ENCODE assay signal across 12 mouse cellular contexts in the genomic region with DNA sequence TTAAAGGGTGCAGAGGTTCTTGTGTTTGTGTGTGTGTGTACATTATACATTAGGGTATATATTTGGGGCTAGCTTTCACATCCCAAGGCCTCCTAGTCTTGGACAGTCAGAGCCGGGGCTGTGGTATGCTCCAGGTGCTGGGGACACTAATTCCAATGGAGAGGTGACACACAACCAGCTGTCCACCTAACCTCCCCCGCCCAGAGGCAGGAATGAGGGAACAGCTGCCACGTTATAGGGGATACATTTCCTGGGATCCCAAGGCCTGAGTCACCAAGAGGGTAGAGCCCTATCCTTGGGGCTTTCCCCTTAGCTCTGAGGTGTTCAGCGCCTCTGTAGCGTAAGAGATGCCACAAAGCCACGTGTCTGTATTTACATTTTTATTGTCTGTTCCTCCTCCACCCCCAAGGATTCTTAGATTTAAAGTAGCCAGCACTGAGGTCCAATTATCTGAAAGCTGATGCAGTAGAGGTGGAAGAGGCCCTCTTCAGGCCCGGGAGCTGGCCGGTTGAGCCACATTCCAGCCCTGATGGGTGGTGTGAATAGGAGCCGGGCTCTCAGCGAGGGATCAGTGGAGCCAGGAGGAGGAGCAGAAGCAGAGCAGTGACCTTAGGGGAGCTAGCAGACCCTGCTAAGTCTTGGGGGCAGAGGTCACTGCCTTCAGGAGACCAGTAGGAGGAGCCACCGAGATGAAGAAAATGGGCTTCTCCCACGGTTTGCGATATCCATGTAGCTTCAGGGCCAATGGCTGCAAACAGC. TPM values are rescaled to one million over a fixed set of nuclear protein-coding genes. Genes with fewer than 3 reads are reported as not detected.
DNase-seq lines count a peak whose midpoint lies in the region; ATAC-seq lines count a peak whose summit lies in the region.
"Had no signal": no experiment of that assay in that cellular context is flagged by ENCODE, and none has a peak within 500 bp of the region (broad histone marks: within the 10 kb centered on the region; RNA-seq: fewer than 3 reads in every experiment).

No protein-coding gene starts in this region.

- peak; percentile 49 for DNase-seq in forebrain, embryonic 11.5 days (ENCODE audit: low spot score)
- peak; percentile 72 for DNase-seq in embryo, embryonic 9.5 days (ENCODE audit: extremely low spot score)
- peak; percentile 59 for DNase-seq in kidney, postnatal 14 days
- DNase-seq in lung, postnatal 36 days: peak; percentile 84
- DNase-seq in layer of hippocampus, adult 8-10 months (ENCODE audit: low spot score in 2 of 2): no peak
- no peak for DNase-seq in frontal cortex, postnatal 14 days (ENCODE audit: low spot score in 2 of 2)
- DNase-seq: B cell, adult 2 months; gastrocnemius, postnatal 10 days; spleen, adult 18-20 months had no signal

- H3K9ac ChIP-seq in forebrain, embryonic 11.5 days (ENCODE audit: low read length): no peak overlapping the region; the same call in 1 of the 2 replicates
- no peak overlapping the region for H3K9ac ChIP-seq in forebrain, embryonic 12.5 days

- peaks cover 15% of the 10 kb centered on the region; the same call in 1 of the 2 replicates for H3K4me1 ChIP-seq in forebrain, embryonic 11.5 days (replicated peaks; ENCODE audit: control insufficient read depth, insufficient read depth, low read length)
- peaks cover 13% of the 10 kb centered on the region for H3K4me1 ChIP-seq in forebrain, embryonic 12.5 days

- H3K36me3 ChIP-seq in forebrain, embryonic 11.5 days (ENCODE audit: control insufficient read depth, insufficient read depth, low read length): no peaks in the 10 kb centered on the region
- no peaks in the 10 kb centered on the region for H3K36me3 ChIP-seq in forebrain, embryonic 12.5 days (replicated peaks)

- no peaks in the 10 kb centered on the region for H3K9me3 ChIP-seq in forebrain, embryonic 11.5 days (ENCODE audit: control insufficient read depth, low read length)
- H3K9me3 ChIP-seq in forebrain, embryonic 12.5 days: no peaks in the 10 kb centered on the region

- 16% methylated on average over 13 of the region's 13 CpGs for WGBS in forebrain, embryonic 11.5 days
- 19% methylated on average over 13 of the region's 13 CpGs for WGBS in forebrain, embryonic 12.5 days

- ATAC-seq in forebrain, embryonic 11.5 days (replicated peaks; ENCODE audit: low FRiP score): no peak
- no peak for ATAC-seq in forebrain, embryonic 12.5 days (ENCODE audit: low FRiP score)
- no peak for ATAC-seq in megakaryocyte-erythroid progenitor cell, adult 5-6 weeks (replicated peaks; ENCODE audit: low FRiP score, low TSS enrichment, poor library complexity, severe bottlenecking)

- no peak overlapping the region for H3K4me2 ChIP-seq in forebrain, embryonic 11.5 days (ENCODE audit: low read depth, low read length, severe bottlenecking)
- no peak overlapping the region for H3K4me2 ChIP-seq in forebrain, embryonic 12.5 days

- H3K27me3 ChIP-seq in forebrain, embryonic 11.5 days (ENCODE audit: control insufficient read depth, insufficient read depth, low read length): peaks cover 5% of the 10 kb centered on the region
- H3K27me3 ChIP-seq in forebrain, embryonic 12.5 days: peaks cover 43% of the 10 kb centered on the region

- H3K4me3 ChIP-seq in forebrain, embryonic 11.5 days (ENCODE audit: low read depth, low read length): no peak overlapping the region
- no peak overlapping the region for H3K4me3 ChIP-seq in forebrain, embryonic 12.5 days (replicated peaks)

- no peak overlapping the region for H3K27ac ChIP-seq in forebrain, embryonic 11.5 days (ENCODE audit: low read depth, low read length)
- no peak overlapping the region for H3K27ac ChIP-seq in forebrain, embryonic 12.5 days

RNA-seq across cellular contexts. Expression of gene Prss8, which starts 2.5 kb away (rescaled TPM):
- 1.8 and 3.1 TPM in 2 replicates for polyA plus RNA-seq in forebrain, embryonic 11.5 days (2014; fragmentation: Nextera tagmentation; extraction: Ambion mirVana)
- polyA plus RNA-seq in forebrain, embryonic 12.5 days (2016; fragmentation: Nextera tagmentation; extraction: Ambion mirVana): 1.5 and 2.4 TPM in 2 replicates
- not detected in 2 replicates for total RNA-seq in megakaryocyte-erythroid progenitor cell, adult 5-6 weeks (2014; fragmentation: Nextera tagmentation)
- not detected in 2 replicates for total RNA-seq in megakaryocyte-erythroid progenitor cell, adult 5-6 weeks (2017)
- total RNA-seq in layer of hippocampus, adult 8-10 months (2022): under 1 TPM; 0.18 to 0.98 (median 0.46) TPM
- total RNA-seq: gastrocnemius, postnatal 10 days; megakaryocyte progenitor cell, adult 5-6 weeks had no signal

RNA-seq across cellular contexts. Expression of gene Prss36, which starts 14.1 kb away (rescaled TPM):
- polyA plus RNA-seq in forebrain, embryonic 11.5 days (2014; fragmentation: Nextera tagmentation; extraction: Ambion mirVana): 10.4 and 10.7 TPM in 2 replicates
- polyA plus RNA-seq in forebrain, embryonic 12.5 days (2016; fragmentation: Nextera tagmentation; extraction: Ambion mirVana): 8.4 and 9.0 TPM in 2 replicates
- total RNA-seq in megakaryocyte-erythroid progenitor cell, adult 5-6 weeks (2014; fragmentation: Nextera tagmentation): 2.8 and 9.8 TPM in 2 replicates
- total RNA-seq in megakaryocyte-erythroid progenitor cell, adult 5-6 weeks (2017): 2.5 and 3.4 TPM in 2 replicates
- total RNA-seq in layer of hippocampus, adult 8-10 months (2022): 10 to 100 TPM in 1 of 4 experiments, 1 to 10 TPM in 3; 8.0 to 12.7 (median 9.1) TPM

RNA-seq across cellular contexts. Expression of gene Kat8, which starts 20.1 kb away (rescaled TPM):
- polyA plus RNA-seq in forebrain, embryonic 11.5 days (2014; fragmentation: Nextera tagmentation; extraction: Ambion mirVana): 55.9 and 58.3 TPM in 2 replicates
- 46.6 and 52.4 TPM in 2 replicates for polyA plus RNA-seq in forebrain, embryonic 12.5 days (2016; fragmentation: Nextera tagmentation; extraction: Ambion mirVana)
- total RNA-seq in megakaryocyte-erythroid progenitor cell, adult 5-6 weeks (2014; fragmentation: Nextera tagmentation): 32.7 and 37.9 TPM in 2 replicates
- total RNA-seq in megakaryocyte-erythroid progenitor cell, adult 5-6 weeks (2017): 27.0 and 35.8 TPM in 2 replicates
- 10 to 100 TPM; 28.5 to 38.3 (median 34.5) TPM for total RNA-seq in layer of hippocampus, adult 8-10 months (2022)

RNA-seq across cellular contexts. Expression of gene Bckdk, which starts 28.6 kb away (rescaled TPM):
- polyA plus RNA-seq in forebrain, embryonic 11.5 days (2014; fragmentation: Nextera tagmentation; extraction: Ambion mirVana): 102 and 139 TPM in 2 replicates
- polyA plus RNA-seq in forebrain, embryonic 12.5 days (2016; fragmentation: Nextera tagmentation; extraction: Ambion mirVana): 89.2 and 92.8 TPM in 2 replicates
- 76.8 and 85.0 TPM in 2 replicates for total RNA-seq in megakaryocyte-erythroid progenitor cell, adult 5-6 weeks (2014; fragmentation: Nextera tagmentation)
- total RNA-seq in megakaryocyte-erythroid progenitor cell, adult 5-6 weeks (2017): 32.4 and 62.8 TPM in 2 replicates
- 10 to 100 TPM; 42.0 to 45.2 (median 42.2) TPM for total RNA-seq in layer of hippocampus, adult 8-10 months (2022)

RNA-seq across cellular contexts. Expression of gene Fus, which starts 34.8 kb away (rescaled TPM):
- 44.7 and 62.6 TPM in 2 replicates for polyA plus RNA-seq in forebrain, embryonic 11.5 days (2014; fragmentation: Nextera tagmentation; extraction: Ambion mirVana)
- polyA plus RNA-seq in forebrain, embryonic 12.5 days (2016; fragmentation: Nextera tagmentation; extraction: Ambion mirVana): 517 and 534 TPM in 2 replicates
- 315 and 387 TPM in 2 replicates for total RNA-seq in megakaryocyte-erythroid progenitor cell, adult 5-6 weeks (2014; fragmentation: Nextera tagmentation)
- total RNA-seq in megakaryocyte-erythroid progenitor cell, adult 5-6 weeks (2017): 61.4 and 85.2 TPM in 2 replicates
- total RNA-seq in layer of hippocampus, adult 8-10 months (2022): 100 to 1,000 TPM; 328 to 387 (median 356) TPM

Comparison
In these comparisons a context has a peak if more than half of its experiments do, and no peak if none do; other contexts are left out.
1. DNase-seq: peak in forebrain, embryonic 11.5 days (single experiment), embryo, embryonic 9.5 days (single experiment), kidney, postnatal 14 days (single experiment) and lung, postnatal 36 days (single experiment); none in layer of hippocampus, adult 8-10 months (0 of 2) and frontal cortex, postnatal 14 days (0 of 2).